Mouse (Mus musculus): Measurements from ENCODE around the gene Ifi206. TPM values are rescaled to one million over a fixed set of nuclear protein-coding genes. Genes with fewer than 3 reads are reported as not detected.
"Not testable (repeated sequence)": the region's sequence is repeated elsewhere in the genome, so short reads cannot be mapped to it uniquely, and the experiment has no call there.

The Ifi206 gene
- not detected for total RNA-seq (2021)
- long read RNA-seq, experiment 1: 0 reads
- long read RNA-seq, experiment 2: 0 reads

GRCm38 (mm10) chr1:173490812-173491480, at the start of gene Ifi206:
Gene Ifi206, minus strand, starts transcription at chr1:173491041.
- not testable (repeated sequence) for DNase-seq (ENCODE audit: low spot score in 2 of 2)

- not testable (repeated sequence) for DNase-seq (ENCODE audit: low spot score in 2 of 2)
Measured at GRCm38 (mm10) chr1:173535791-173536190, 45.0 kb upstream of the Ifi206 start, which contains the start of gene Ifi214. Gene Ifi214, minus strand, starts transcription at chr1:173535957.

- DNase-seq (ENCODE audit: low spot score in 2 of 2): no peak
Measured at GRCm38 (mm10) chr1:173521452-173521851, 30.6 kb upstream of the Ifi206 start.

- DNase-seq (ENCODE audit: low spot score in 2 of 2): not testable (repeated sequence)
Measured at GRCm38 (mm10) chr1:173510595-173510994, 19.8 kb upstream of the Ifi206 start.

GRCm38 (mm10) chr1:173491483-173491882, 642 bp upstream of the Ifi206 start:
- DNase-seq (ENCODE audit: low spot score in 2 of 2): not testable (repeated sequence)

GRCm38 (mm10) chr1:173481182-173481574, 9.7 kb downstream of the Ifi206 start:
- not testable (repeated sequence) for DNase-seq (ENCODE audit: low spot score in 2 of 2)

- DNase-seq (ENCODE audit: low spot score in 2 of 2): not testable (repeated sequence)
Measured at GRCm38 (mm10) chr1:173480399-173481181, 10.3 kb downstream of the Ifi206 start.

- DNase-seq (ENCODE audit: low spot score in 2 of 2): no peak
Measured at GRCm38 (mm10) chr1:173456761-173457160, 34.1 kb downstream of the Ifi206 start.

- DNase-seq (ENCODE audit: low spot score in 2 of 2): no peak
Measured at GRCm38 (mm10) chr1:173456139-173456754, 34.6 kb downstream of the Ifi206 start.

GRCm38 (mm10) chr1:173451665-173452064, 39.2 kb downstream of the Ifi206 start:
- DNase-seq (ENCODE audit: low spot score in 2 of 2): no peak

- DNase-seq (ENCODE audit: low spot score in 2 of 2): no peak
Measured at GRCm38 (mm10) chr1:173450621-173451020, 40.2 kb downstream of the Ifi206 start.

GRCm38 (mm10) chr1:173447067-173447466, 43.8 kb downstream of the Ifi206 start:
- DNase-seq (ENCODE audit: low spot score in 2 of 2): no peak

- no peak for DNase-seq (ENCODE audit: low spot score in 2 of 2)
Measured at GRCm38 (mm10) chr1:173443061-173443460, 47.8 kb downstream of the Ifi206 start.

- DNase-seq (ENCODE audit: low spot score in 2 of 2): no peak
Measured at GRCm38 (mm10) chr1:173441210-173441609, 49.6 kb downstream of the Ifi206 start.

- no peak for DNase-seq (ENCODE audit: low spot score in 2 of 2)
Measured at GRCm38 (mm10) chr1:173440681-173441080, 50.2 kb downstream of the Ifi206 start.

- no peak for DNase-seq (ENCODE audit: low spot score in 2 of 2)
Measured at GRCm38 (mm10) chr1:173437161-173437953, 53.5 kb downstream of the Ifi206 start.

- DNase-seq (ENCODE audit: low spot score in 2 of 2): no peak
Measured at GRCm38 (mm10) chr1:173432411-173432810, 58.4 kb downstream of the Ifi206 start.

GRCm38 (mm10) chr1:173429995-173430699, 60.7 kb downstream of the Ifi206 start:
- DNase-seq (ENCODE audit: low spot score in 2 of 2): no peak

GRCm38 (mm10) chr1:173427385-173427784, 63.5 kb downstream of the Ifi206 start:
- no peak for DNase-seq (ENCODE audit: low spot score in 2 of 2)

- DNase-seq (ENCODE audit: low spot score in 2 of 2): no peak
Measured at GRCm38 (mm10) chr1:173426345-173426744, 64.5 kb downstream of the Ifi206 start.

Measured in gastrocnemius, postnatal 4 days (tissue).